Comparison of ENCODE assay signal across 26 mouse cellular contexts in genomic region chr2:44951651-44952213, GRCm38 (mm10). TPM values are rescaled to one million over a fixed set of nuclear protein-coding genes. Genes with fewer than 3 reads are reported as not detected.
A peak's percentile ranks its signal among the peaks of the same experiment; 100 is the strongest.
DNase-seq lines count a peak whose midpoint lies in the region; ATAC-seq and TF ChIP-seq lines count a peak whose summit lies in the region.
"Had no signal": no experiment of that assay in that cellular context is flagged by ENCODE, and none has a peak within 500 bp of the region (broad histone marks: within the 10 kb centered on the region; RNA-seq: fewer than 3 reads in every experiment).

No protein-coding gene starts in this region.

- no peak overlapping the region for H3K9ac ChIP-seq in heart, embryonic 15.5 days
- no peak overlapping the region for H3K9ac ChIP-seq in kidney, embryonic 15.5 days
- peak overlapping the region; percentile 26; the same call in 1 of the 2 replicates for H3K9ac ChIP-seq in CH12.LX (ENCODE audit: insufficient read depth, low read depth)
- H3K9ac ChIP-seq: forebrain, embryonic 13.5 days; limb, embryonic 12.5 days; liver, embryonic 14.5 days; lung, embryonic 15.5 days; midbrain, embryonic 15.5 days; neural tube, embryonic 13.5 days had no signal

- no peak; the same call in 1 of the 2 replicates for ATAC-seq in heart, embryonic 15.5 days (replicated peaks; ENCODE audit: insufficient number of reproducible peaks, insufficient read depth, low FRiP score, low read depth)
- ATAC-seq in kidney, embryonic 15.5 days (replicated peaks; ENCODE audit: low FRiP score), result no peak
- ATAC-seq: activated CD4-positive, CD25-positive, alpha-beta regulatory T cell, adult 4 months; forebrain, embryonic 13.5 days; hindbrain, postnatal 0 days; midbrain, embryonic 15.5 days had no signal

- H3K9me3 ChIP-seq in heart, embryonic 15.5 days (replicated peaks), result no peaks in the 10 kb centered on the region
- no peaks in the 10 kb centered on the region for H3K9me3 ChIP-seq in kidney, embryonic 15.5 days (replicated peaks)
- no peaks in the 10 kb centered on the region for H3K9me3 ChIP-seq in CH12.LX (replicated peaks; ENCODE audit: low read length)
- H3K9me3 ChIP-seq: forebrain, embryonic 13.5 days; limb, embryonic 12.5 days; lung, embryonic 15.5 days; midbrain, embryonic 15.5 days; neural tube, embryonic 13.5 days had no signal

- peaks cover 5% of the 10 kb centered on the region for H3K79me2 ChIP-seq in CH12.LX (replicated peaks; ENCODE audit: control insufficient read depth, extremely low read depth, insufficient read depth, poor library complexity, severe bottlenecking)

- no peak overlapping the region for H3K4me2 ChIP-seq in heart, embryonic 15.5 days
- no peak overlapping the region for H3K4me2 ChIP-seq in kidney, embryonic 15.5 days
- H3K4me2 ChIP-seq in CH12.LX (ENCODE audit: insufficient read depth, low read depth, poor library complexity, severe bottlenecking), result peak overlapping the region; percentile 29
- H3K4me2 ChIP-seq: forebrain, embryonic 13.5 days; limb, embryonic 12.5 days; lung, embryonic 15.5 days; midbrain, embryonic 15.5 days; neural tube, embryonic 13.5 days had no signal

- no peak for TF ChIP-seq RAD21 in CH12.LX (IDR thresholded peaks at IDR 0.05; ENCODE audit: low read depth, low read length)

- WGBS in heart, embryonic 15.5 days, result 34% methylated on average over 4 of the region's 4 CpGs
- WGBS in kidney, embryonic 15.5 days, result 60% methylated on average over 4 of the region's 4 CpGs

- no peak for TF ChIP-seq CTCF in CH12.LX (conservative IDR thresholded peaks at IDR 0.05 in 1 of 2, IDR thresholded peaks at IDR 0.05 in 1 of 2; ENCODE audit: low read depth in 2 of 2, low read length in 2 of 2)

- peaks cover 21% of the 10 kb centered on the region for H3K4me1 ChIP-seq in heart, embryonic 15.5 days (replicated peaks)
- peaks cover 11% of the 10 kb centered on the region for H3K4me1 ChIP-seq in kidney, embryonic 15.5 days
- peaks cover 4 to 43% of the 10 kb centered on the region in 2 experiments; a peak in 3 of 4 replicates for H3K4me1 ChIP-seq in CH12.LX (ENCODE audit: control insufficient read depth in 1 of 2, insufficient read depth in 2 of 2)
- peaks cover 8% of the 10 kb centered on the region; the same call in 1 of the 2 replicates for H3K4me1 ChIP-seq in brown adipose tissue, adult 24 weeks (ENCODE audit: control insufficient read depth, insufficient read depth, insufficient read length, low read length)
- H3K4me1 ChIP-seq: forebrain, embryonic 13.5 days; midbrain, embryonic 15.5 days had no signal

- no peak overlapping the region for H3K4me3 ChIP-seq in heart, embryonic 15.5 days
- H3K4me3 ChIP-seq in kidney, embryonic 15.5 days (replicated peaks), result no peak overlapping the region
- no peak overlapping the region for H3K4me3 ChIP-seq in CH12.LX (replicated peaks in 1 of 3; ENCODE audit: low read depth in 2 of 3, low read length in 2 of 3, poor library complexity in 1 of 3)
- H3K4me3 ChIP-seq in brown adipose tissue, adult 24 weeks (ENCODE audit: insufficient read depth, low read depth, low read length), result no peak overlapping the region
- H3K4me3 ChIP-seq: forebrain, embryonic 13.5 days; gastrocnemius, adult 2 months; limb, embryonic 12.5 days; lung, embryonic 15.5 days; midbrain, embryonic 15.5 days; myocyte; neural tube, embryonic 13.5 days had no signal

- H3K27ac ChIP-seq in heart, embryonic 15.5 days, result peak overlapping the region; percentile 60
- H3K27ac ChIP-seq in kidney, embryonic 15.5 days, result no peak overlapping the region
- H3K27ac ChIP-seq in CH12.LX (ENCODE audit: insufficient read depth, low read depth), result 0 out of 2 replicates have a peak overlapping the region, but pooled peaks have one; percentile 12
- 0 out of 2 replicates have a peak overlapping the region, but pooled peaks have one; percentile 29 for H3K27ac ChIP-seq in brown adipose tissue, adult 24 weeks (replicated peaks; ENCODE audit: low read depth, low read length)
- H3K27ac ChIP-seq: forebrain, embryonic 13.5 days; gastrocnemius, adult 2 months; hindbrain, postnatal 0 days; kidney, postnatal 0 days; limb, embryonic 12.5 days; liver, embryonic 14.5 days; lung, embryonic 15.5 days; midbrain, embryonic 15.5 days; neural tube, embryonic 13.5 days had no signal

- TF ChIP-seq EP300 in CH12.LX (IDR thresholded peaks at IDR 0.05; ENCODE audit: low read length), result no peak

- H3K27me3 ChIP-seq in heart, embryonic 15.5 days, result no peaks in the 10 kb centered on the region
- H3K27me3 ChIP-seq in kidney, embryonic 15.5 days, result no peaks in the 10 kb centered on the region
- H3K27me3 ChIP-seq in CH12.LX (replicated peaks), result no peaks in the 10 kb centered on the region
- H3K27me3 ChIP-seq: forebrain, embryonic 13.5 days; limb, embryonic 12.5 days; lung, embryonic 15.5 days; midbrain, embryonic 15.5 days; neural tube, embryonic 13.5 days had no signal

- no peak for DNase-seq in heart, adult 8-10 months (ENCODE audit: low spot score)
- DNase-seq in kidney, adult 8-10 months, result peak; percentile 24 to 70
- DNase-seq in CH12.LX (ENCODE audit: extremely low read depth), result no peak
- DNase-seq in adrenal gland, postnatal 10 days, result no peak
- DNase-seq: adrenal gland, adult 8-10 months; cerebellum, adult 2 months; cerebellum, postnatal 36 days; gastrocnemius, adult 2 months; layer of hippocampus, postnatal 36 days; lung, postnatal 4 days; retina, postnatal 1 day; right cerebral cortex, postnatal 25 days; spleen, adult 18-20 months had no signal

- in situ Hi-C loops in CH12.LX (cut with MboI; ENCODE audit: low pct_ligation_motif_present, low pct_unique_long_range_greater_than_20kb, low sequenced_read_pairs), result no loop called here

- TF ChIP-seq POLR2A in CH12.LX (IDR thresholded peaks at IDR 0.05; ENCODE audit: low read depth, low read length), result no peak

- dilution Hi-C loops in CH12.LX (cut with MboI; ENCODE audit: extremely low pct_ligation_motif_present, extremely low pct_unique_long_range_greater_than_20kb, low sequenced_read_pairs), result no loop called here

- H3K36me3 ChIP-seq in heart, embryonic 15.5 days, result no peaks in the 10 kb centered on the region
- H3K36me3 ChIP-seq in kidney, embryonic 15.5 days, result no peaks in the 10 kb centered on the region
- no peaks in the 10 kb centered on the region for H3K36me3 ChIP-seq in CH12.LX (replicated peaks in 1 of 2; ENCODE audit: control insufficient read depth in 1 of 2, insufficient read depth in 1 of 2, low read length in 1 of 2)
- H3K36me3 ChIP-seq: limb, embryonic 12.5 days; lung, embryonic 15.5 days; midbrain, embryonic 15.5 days; neural tube, embryonic 13.5 days had no signal

TF ChIP-seq in CH12.LX, 34 proteins besides CTCF, POLR2A, EP300 and RAD21:
- TF ChIP-seq ZNF384 (IDR thresholded peaks at IDR 0.05; ENCODE audit: low read depth, low read length) (no peak), MAX (IDR thresholded peaks at IDR 0.05; ENCODE audit: low read length) (no peak), ZMIZ1 (IDR thresholded peaks at IDR 0.05; ENCODE audit: low read depth, low read length) (no peak), TCF12 (IDR thresholded peaks at IDR 0.05; ENCODE audit: low read depth, low read length) (no peak), JUN (IDR thresholded peaks at IDR 0.05; ENCODE audit: insufficient read depth, low read depth, low read length) (no peak), ETS1 (conservative IDR thresholded peaks at IDR 0.05; ENCODE audit: low read depth, low read length) (no peak), E2F4 (IDR thresholded peaks at IDR 0.05; ENCODE audit: insufficient replicate concordance, low read depth, low read length) (no peak), CHD1 (IDR thresholded peaks at IDR 0.05; ENCODE audit: low read depth, low read length) (no peak; the same call in 1 of the 2 replicates), MEF2A (IDR thresholded peaks at IDR 0.05; ENCODE audit: borderline replicate concordance, low read depth, low read length) (no peak), ZC3H11A (IDR thresholded peaks at IDR 0.05; ENCODE audit: low read depth, low read length) (no peak), MAFK (IDR thresholded peaks at IDR 0.05; ENCODE audit: insufficient replicate concordance, low read length) (no peak)

RNA-seq across cellular contexts. Expression of gene Gtdc1, which starts 24.3 kb away (rescaled TPM):
- polyA plus RNA-seq in heart, embryonic 15.5 days (2015; fragmentation: Nextera tagmentation; extraction: Ambion mirVana), result 7.8 and 9.7 TPM in 2 replicates
- total RNA-seq in heart, adult 8-10 months (2022), result 10 to 100 TPM; 16.5 to 21.4 (median 18.4) TPM
- polyA plus RNA-seq in kidney, embryonic 15.5 days (2015; fragmentation: Nextera tagmentation; extraction: Ambion mirVana), result 11.0 and 12.4 TPM in 2 replicates
- total RNA-seq in CH12.LX (2012; rRNA removed) (10.6 and 15.8 TPM in 2 replicates), CH12.LX (2014; rRNA removed) (18.2 and 19.2 TPM in 2 replicates)
- polyA plus RNA-seq in CH12.LX (2012; ENCODE audit: insufficient read length, low read depth), result 9.3 and 11.1 TPM in 2 replicates
- polyA plus RNA-seq in brown adipose tissue, adult 24 weeks (2012; ENCODE audit: insufficient read depth, insufficient read length, missing spikeins), result 5.3 and 13.3 TPM in 2 replicates
- total RNA-seq in adrenal gland, postnatal 10 days (2021), result 10 to 100 TPM; 12.8 to 20.2 TPM

Comparison
In these comparisons a context has a peak if more than half of its experiments do, and no peak if none do; other contexts are left out.
1. DNase-seq: peak in kidney, adult 8-10 months (2 of 2); none in heart, adult 8-10 months (single experiment), CH12.LX (single experiment) and adrenal gland, postnatal 10 days (single experiment).